Mouse (Mus musculus) CD4-positive, CD25-positive, alpha-beta regulatory T cell, adult 2 months (primary cell): ENCODE measurements at regions not wholly inside any gene's neighbourhood (a gene's known extent, or its start where the extent isn't known, plus 50 kb on each side); places are given as distances from the start of the nearest gene placed in this dataset.
A peak's percentile ranks its signal among the peaks of the same experiment; 100 is the strongest.
"Not testable (repeated sequence)": the region's sequence is repeated elsewhere in the genome, so short reads cannot be mapped to it uniquely, and the experiment has no call there.

Experiments used
- DNase-seq: peaks from one replicate; pipeline ENCODE4 v3.0.0-alpha.2; 2012; ENCODE audit warnings: low read depth, low spot score

GRCm38 (mm10) chr12:39594726-39595125 lies 443.1 kb downstream of the Arl4a start:
- DNase-seq = no peak

GRCm38 (mm10) chr12:39593781-39594180 lies 444.0 kb downstream of the Arl4a start:
- not testable (repeated sequence) for DNase-seq

- DNase-seq = no peak
Measured at GRCm38 (mm10) chr12:39587204-39587909, 450.5 kb downstream of the Arl4a start.

- DNase-seq = no peak
Measured at GRCm38 (mm10) chr12:39586163-39586562, 451.7 kb downstream of the Arl4a start.

GRCm38 (mm10) chr12:39577610-39578009 lies 460.2 kb downstream of the Arl4a start:
- DNase-seq = no peak

- no peak for DNase-seq
Measured at GRCm38 (mm10) chr12:39572802-39573201, 465.0 kb downstream of the Arl4a start.

GRCm38 (mm10) chr12:39572147-39572546 lies 465.7 kb downstream of the Arl4a start:
- DNase-seq = no peak

GRCm38 (mm10) chr12:39560734-39561446 lies 476.9 kb downstream of the Arl4a start:
- no peak for DNase-seq

GRCm38 (mm10) chr12:39558491-39558890 lies 479.3 kb downstream of the Arl4a start:
- peak; percentile 55 for DNase-seq

GRCm38 (mm10) chr12:39536326-39536725 lies 501.5 kb downstream of the Arl4a start:
- DNase-seq = no peak

- no peak for DNase-seq
Measured at GRCm38 (mm10) chr12:39528121-39528520, 509.7 kb downstream of the Arl4a start.

- no peak for DNase-seq
Measured at GRCm38 (mm10) chr12:39527216-39527600, 510.6 kb downstream of the Arl4a start.

GRCm38 (mm10) chr12:39526535-39527215 lies 511.1 kb downstream of the Arl4a start:
- no peak for DNase-seq

GRCm38 (mm10) chr12:39515690-39516089 lies 522.1 kb downstream of the Arl4a start:
- no peak for DNase-seq

GRCm38 (mm10) chr12:39510855-39511254 lies 527.0 kb downstream of the Arl4a start:
- DNase-seq = no peak

GRCm38 (mm10) chr12:39510073-39510812 lies 527.6 kb downstream of the Arl4a start:
- peak; percentile 81 for DNase-seq

- peak; percentile 32 for DNase-seq
Measured at GRCm38 (mm10) chr12:39496203-39496602, 541.6 kb downstream of the Arl4a start.

- no peak for DNase-seq
Measured at GRCm38 (mm10) chr12:39493578-39494218, 544.1 kb downstream of the Arl4a start.

GRCm38 (mm10) chr12:39493114-39493513 lies 544.7 kb downstream of the Arl4a start:
- DNase-seq = no peak

- no peak for DNase-seq
Measured at GRCm38 (mm10) chr12:39472984-39473383, 564.8 kb downstream of the Arl4a start.
